Mouse (Mus musculus) spleen, adult 12 weeks (tissue): Measurements from ENCODE around the gene Olfr356.

Source experiments
- DNase-seq: peaks from one replicate; pipeline ENCODE4 v3.0.0; 2022; ENCODE audit warnings: low spot score

Gene Olfr356

DNA sequence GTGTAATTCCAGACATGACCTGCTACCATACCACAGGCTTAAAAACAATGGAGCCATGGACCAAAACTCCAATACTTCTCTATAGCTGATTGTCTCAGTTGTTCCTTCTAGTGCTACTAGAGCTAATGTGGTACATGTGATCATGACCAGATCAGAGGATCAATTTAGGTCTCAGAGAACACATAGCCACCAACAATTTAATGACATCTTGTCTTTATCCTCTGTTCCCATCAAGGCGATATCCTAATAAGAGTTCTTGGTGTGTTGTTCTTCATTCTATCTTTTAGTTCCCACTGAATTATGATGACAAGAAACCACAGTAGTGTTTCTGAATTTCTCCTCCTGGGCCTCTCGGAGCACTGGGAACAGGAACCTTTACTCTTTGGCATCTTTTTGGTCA lies at the start of gene Olfr356:
Gene Olfr356, plus strand, starts transcription at position 301 of the 400 bp plus-strand sequence.
- DNase-seq: no peak

GRCm38 (mm10) chr2:36892836-36893235 lies 44.1 kb upstream of the Olfr356 start, which contains the start of gene Olfr353:
Gene Olfr353 (minus strand): TSS chr2:36892936.
- DNase-seq: no peak

DNA sequence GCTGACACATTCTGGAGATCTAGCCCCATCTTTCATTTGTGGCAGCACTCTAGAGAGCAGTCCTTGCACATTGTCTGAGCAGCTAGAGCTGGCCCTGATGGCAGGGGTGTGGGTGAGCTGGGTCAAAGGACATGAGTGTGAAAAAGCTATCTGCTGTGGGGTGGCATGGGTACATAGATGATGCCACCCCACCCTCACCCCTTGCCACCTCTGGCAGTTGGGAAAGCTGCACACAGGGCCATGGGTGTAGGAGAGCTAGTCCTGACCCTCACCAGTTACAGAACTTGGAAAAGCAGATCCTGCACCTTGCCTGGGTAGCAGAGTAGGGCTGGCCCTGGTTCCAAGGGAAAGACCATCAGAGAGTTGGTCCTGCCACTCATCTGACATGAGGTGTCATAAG lies 39.8 kb upstream of the Olfr356 start:
- DNase-seq: no peak

GRCm38 (mm10) chr2:36905380-36905779 lies 31.5 kb upstream of the Olfr356 start, which contains the start of gene Olfr354:
Gene Olfr354 (plus strand): TSS chr2:36905680.
- DNase-seq: no peak

DNA sequence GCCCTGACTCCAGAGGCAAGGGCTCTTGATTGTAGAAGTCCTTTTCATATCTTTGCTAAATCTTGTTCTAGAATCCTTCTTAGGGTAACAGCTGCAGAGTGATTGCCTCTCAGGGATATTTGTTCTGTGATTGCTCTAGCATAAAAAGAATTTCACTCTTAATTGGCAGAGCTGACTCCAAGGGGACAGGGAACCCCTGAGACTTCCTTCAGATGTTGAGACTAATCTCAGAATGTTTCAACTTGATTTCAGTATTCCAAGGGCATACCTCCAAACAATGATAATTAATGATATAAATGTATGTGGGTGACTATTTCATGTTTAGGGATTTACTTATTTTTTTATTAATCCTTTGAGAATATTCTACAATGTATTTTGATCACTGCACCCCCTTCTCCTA lies 8.1 kb upstream of the Olfr356 start, which contains the start of gene Olfr355:
Gene Olfr355, minus strand, starts transcription at position 101 of the 400 bp plus-strand sequence.
- DNase-seq: no peak
